ENCODE assay signal across 9 mouse cellular contexts in the genomic region with DNA sequence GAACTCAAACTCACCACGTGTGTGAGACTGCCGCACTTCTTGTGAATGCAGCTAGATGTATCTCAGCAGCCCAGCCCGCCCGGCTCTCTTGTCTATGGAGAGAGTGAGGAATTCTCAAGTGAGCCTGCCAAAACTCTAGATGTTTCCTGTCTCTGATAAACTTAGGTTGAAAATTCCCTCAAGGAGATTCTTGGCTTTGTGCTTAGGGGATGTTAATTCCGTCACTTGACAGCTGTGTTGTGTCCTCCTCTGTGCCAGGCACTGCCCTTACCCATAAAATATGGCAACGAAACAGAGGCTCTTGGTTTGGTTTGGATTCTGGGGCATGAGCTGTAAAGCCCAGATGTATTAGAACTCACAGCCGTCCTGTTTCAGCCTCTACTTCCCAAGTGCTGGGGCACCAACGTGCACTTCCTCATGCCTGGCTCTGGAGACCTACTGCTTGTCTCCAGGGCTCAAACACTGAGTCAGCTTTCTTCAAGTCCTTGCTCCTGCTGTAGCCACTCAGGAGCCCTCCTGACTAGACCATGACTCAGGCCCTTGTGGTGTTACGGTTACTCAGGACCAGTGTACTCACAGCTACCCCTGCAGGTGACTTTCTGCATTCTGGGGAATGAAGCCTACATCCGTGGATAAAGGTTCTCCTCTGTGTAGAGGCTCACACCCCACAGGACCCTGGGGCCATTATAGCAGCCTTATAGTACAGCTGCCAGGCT. TPM values are rescaled to one million over a fixed set of nuclear protein-coding genes. Genes with fewer than 3 reads are reported as not detected.
DNase-seq lines count a peak whose midpoint lies in the region; ATAC-seq lines count a peak whose summit lies in the region.
"Had no signal": no experiment of that assay in that cellular context is flagged by ENCODE, and none has a peak within 500 bp of the region (broad histone marks: within the 10 kb centered on the region; RNA-seq: fewer than 3 reads in every experiment).

No protein-coding gene starts in this region.

- H3K4me1 ChIP-seq in heart, embryonic 11.5 days (ENCODE audit: control insufficient read depth, insufficient read depth, low read length) = peaks cover 8% of the 10 kb centered on the region; the same call in 1 of the 2 replicates

- H3K27ac ChIP-seq in heart, embryonic 11.5 days (ENCODE audit: low read depth, low read length) = no peak overlapping the region
- H3K27ac ChIP-seq: macrophage had no signal

- no peaks in the 10 kb centered on the region for H3K27me3 ChIP-seq in heart, embryonic 11.5 days (ENCODE audit: control insufficient read depth, insufficient read depth, low read length)

- H3K9me3 ChIP-seq in heart, embryonic 11.5 days (replicated peaks; ENCODE audit: control insufficient read depth, low read length) = no peaks in the 10 kb centered on the region

- WGBS in heart, embryonic 11.5 days (ENCODE audit: insufficient replicate concordance) = 47% methylated on average over 10 of the region's 10 CpGs

- ATAC-seq in heart, embryonic 11.5 days (replicated peaks; ENCODE audit: insufficient number of reproducible peaks, low FRiP score, low TSS enrichment) = 0 out of 2 replicates have a peak, but pooled peaks have one; percentile 36
- no peak for ATAC-seq in monocyte, adult 5-6 weeks (replicated peaks; ENCODE audit: insufficient number of reproducible peaks, low FRiP score, low TSS enrichment, poor library complexity, severe bottlenecking)

- H3K9ac ChIP-seq in heart, embryonic 11.5 days (ENCODE audit: low read depth, low read length) = no peak overlapping the region

- peak; percentile 21 for DNase-seq in kidney, adult 11 months
- DNase-seq in kidney, postnatal 14 days = no peak
- DNase-seq in NIH3T3 (ENCODE audit: low read depth) = peak; percentile 82
- peak; percentile 49 for DNase-seq in lung, postnatal 14 days
- no peak for DNase-seq in cerebellum, adult 9-11 months
- no peak for DNase-seq in gastrocnemius, adult 8-10 months (ENCODE audit: low spot score in 2 of 2)

- H3K4me3 ChIP-seq in heart, embryonic 11.5 days (ENCODE audit: low read depth, low read length) = no peak overlapping the region

- H3K36me3 ChIP-seq in heart, embryonic 11.5 days (ENCODE audit: control insufficient read depth, insufficient read depth, low read length) = no peaks in the 10 kb centered on the region

- no peak overlapping the region for H3K4me2 ChIP-seq in heart, embryonic 11.5 days

RNA-seq across cellular contexts. Expression of gene Prnd, which starts 15.1 kb away (rescaled TPM):
- 3.2 and 4.0 TPM in 2 replicates for polyA plus RNA-seq in heart, embryonic 11.5 days (2014; fragmentation: Nextera tagmentation; extraction: Ambion mirVana)
- total RNA-seq in gastrocnemius, adult 8-10 months (2022) = under 1 TPM in 2 of 4 experiments, not detected in 2; 0.10 to 0.40 TPM
- total RNA-seq in monocyte, adult 5-6 weeks (2017) = not detected in 3 replicates
- polyA plus RNA-seq: macrophage had no signal

RNA-seq across cellular contexts. Expression of gene Prn, which starts 25.8 kb away (rescaled TPM):
- polyA plus RNA-seq in heart, embryonic 11.5 days (2014; fragmentation: Nextera tagmentation; extraction: Ambion mirVana) = not detected in 2 replicates
- not detected for total RNA-seq in gastrocnemius, adult 8-10 months (2022)
- total RNA-seq in monocyte, adult 5-6 weeks (2017) = not detected in 3 replicates
- polyA plus RNA-seq: macrophage had no signal

RNA-seq across cellular contexts. Expression of gene Prnp, which starts 25.8 kb away (rescaled TPM):
- polyA plus RNA-seq in heart, embryonic 11.5 days (2014; fragmentation: Nextera tagmentation; extraction: Ambion mirVana) = 47.0 and 53.2 TPM in 2 replicates
- 100 to 1,000 TPM in 2 of 4 experiments, 10 to 100 TPM in 2; 99.4 to 117 (median 102) TPM for total RNA-seq in gastrocnemius, adult 8-10 months (2022)
- total RNA-seq in monocyte, adult 5-6 weeks (2017) = 0.49 to 2.3 TPM (median 1.6 TPM) in 3 replicates

Comparison
In these comparisons a context has a peak if more than half of its experiments do, and no peak if none do; other contexts are left out.
1. DNase-seq: peak in kidney, adult 11 months (single experiment), NIH3T3 (single experiment) and lung, postnatal 14 days (single experiment); none in kidney, postnatal 14 days (single experiment), cerebellum, adult 9-11 months (single experiment) and gastrocnemius, adult 8-10 months (0 of 2).
2. RNA of gene Prnp, which starts 25.8 kb away (total RNA-seq): 99.4 to 117 TPM in gastrocnemius, adult 8-10 months; 0.49 to 2.3 TPM in monocyte, adult 5-6 weeks; every median in the first group is over 10 times any median in the second.